Mouse (Mus musculus): ENCODE measurements around the gene Gatad2b. TPM values are rescaled to one million over a fixed set of nuclear protein-coding genes. Genes with fewer than 3 reads are reported as not detected.

Gene Gatad2b
- polyA plus RNA-seq, 1 experiment from 2014 or later, result 12.1 TPM

DNA sequence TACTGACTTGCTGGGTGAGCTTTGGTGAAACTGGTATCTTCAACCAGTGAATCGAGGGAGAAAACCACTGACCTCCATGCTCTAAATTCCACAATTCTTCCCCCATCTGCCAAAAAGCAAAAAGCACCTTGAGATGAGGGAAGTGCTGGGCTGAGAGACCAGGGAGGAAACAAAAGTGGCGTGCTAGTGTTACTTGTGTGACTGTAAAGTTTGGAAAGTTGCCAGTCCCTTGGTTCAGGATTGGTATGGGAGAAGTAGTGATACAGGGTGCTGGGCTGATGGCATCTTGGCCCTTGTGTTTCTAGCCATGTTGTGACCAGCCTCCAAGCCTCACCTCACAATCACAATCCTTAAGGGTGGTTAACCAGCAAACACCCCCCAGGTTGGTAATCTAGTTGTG lies 69.4 kb downstream of the Gatad2b start:
- H3K27me3 ChIP-seq (replicated peaks; ENCODE audit: control insufficient read depth, insufficient read depth, low read length), result no peaks in the 10 kb centered on the region
- WGBS, result 75% methylated on average over 2 of the region's 2 CpGs
- H3K4me1 ChIP-seq (ENCODE audit: control insufficient read depth, insufficient read depth, low read depth, low read length), result no peaks in the 10 kb centered on the region
- H3K9ac ChIP-seq (ENCODE audit: low read depth, low read length), result no peak overlapping the region
- H3K4me2 ChIP-seq (ENCODE audit: low read length), result no peak overlapping the region
- H3K36me3 ChIP-seq (ENCODE audit: control insufficient read depth, insufficient read depth, low read length), result peaks cover 14% of the 10 kb centered on the region
- H3K27ac ChIP-seq (ENCODE audit: low read depth, low read length), result no peak overlapping the region
- no peaks in the 10 kb centered on the region for H3K9me3 ChIP-seq (ENCODE audit: control insufficient read depth, low read length)
- ATAC-seq, result no peak
- H3K4me3 ChIP-seq (ENCODE audit: low read length), result no peak overlapping the region

DNA sequence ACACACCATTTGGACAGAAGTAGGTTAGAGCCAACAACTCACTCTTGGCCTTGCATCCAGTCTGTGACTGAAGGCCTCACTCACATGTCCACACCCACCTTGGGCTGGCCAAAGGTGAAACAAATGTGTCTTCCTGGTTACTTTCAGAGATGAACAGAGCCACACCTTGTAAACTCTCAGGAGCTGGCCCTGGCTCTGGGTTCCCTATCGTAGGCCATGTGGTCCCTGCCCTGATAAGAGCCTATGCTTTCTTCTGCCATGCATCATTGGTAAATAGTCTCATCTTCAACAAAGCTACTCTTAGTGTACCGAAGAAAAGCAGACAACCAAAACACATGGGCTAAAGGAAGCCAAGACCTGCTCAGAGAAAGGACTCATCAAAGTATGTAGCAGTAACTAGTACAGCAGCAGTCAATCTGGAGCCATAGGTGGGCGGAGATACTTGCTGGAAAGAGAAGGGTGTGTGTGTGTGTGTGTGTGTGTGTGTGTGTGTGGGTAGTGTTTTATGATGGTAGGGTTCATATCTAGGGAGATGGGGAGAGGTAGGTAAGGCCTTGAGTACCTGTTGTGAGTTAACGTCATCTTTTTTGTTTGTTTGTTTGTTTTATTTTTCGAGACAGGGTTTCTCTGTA lies 74.1 kb downstream of the Gatad2b start:
- Histone ChIP-seq H3K4me3 (ENCODE audit: low read length) (no peak overlapping the region), H3K4me1 (ENCODE audit: control insufficient read depth, insufficient read depth, low read depth, low read length) (no peaks in the 10 kb centered on the region), H3K4me2 (ENCODE audit: low read length) (no peak overlapping the region), H3K27me3 (replicated peaks; ENCODE audit: control insufficient read depth, insufficient read depth, low read length) (no peaks in the 10 kb centered on the region), H3K36me3 (ENCODE audit: control insufficient read depth, insufficient read depth, low read length) (peaks cover 2% of the 10 kb centered on the region; the same call in 1 of the 2 replicates), H3K9me3 (ENCODE audit: control insufficient read depth, low read length) (no peaks in the 10 kb centered on the region), H3K27ac (ENCODE audit: low read depth, low read length) (no peak overlapping the region), H3K9ac (ENCODE audit: low read depth, low read length) (no peak overlapping the region)
- ATAC-seq, result no peak
- 88% methylated on average over 5 of the region's 5 CpGs for WGBS

DNA sequence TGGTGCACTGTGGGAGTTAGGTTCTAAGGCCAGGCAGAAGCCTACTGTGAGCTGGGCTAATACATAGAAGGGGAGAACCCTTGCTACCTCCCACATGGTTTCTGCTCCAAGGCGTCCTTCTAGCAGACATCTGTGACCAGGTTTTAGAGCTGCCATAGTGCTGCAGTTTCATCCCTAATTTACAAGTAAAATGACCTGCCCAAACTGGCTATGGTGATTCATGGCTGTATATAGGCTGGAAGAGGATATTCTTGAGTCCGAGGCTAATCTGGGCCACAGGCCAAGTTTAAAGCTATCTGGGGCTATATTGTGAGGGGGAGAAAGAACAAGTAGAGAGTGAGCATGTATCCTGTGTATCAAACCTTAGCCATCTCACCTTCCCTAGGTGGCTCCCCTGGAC lies 76.1 kb downstream of the Gatad2b start:
- Histone ChIP-seq H3K4me3 (ENCODE audit: low read length) (no peak overlapping the region), H3K36me3 (ENCODE audit: control insufficient read depth, insufficient read depth, low read length) (no peaks in the 10 kb centered on the region), H3K9me3 (ENCODE audit: control insufficient read depth, low read length) (no peaks in the 10 kb centered on the region), H3K4me2 (ENCODE audit: low read length) (no peak overlapping the region), H3K9ac (ENCODE audit: low read depth, low read length) (no peak overlapping the region), H3K27me3 (replicated peaks; ENCODE audit: control insufficient read depth, insufficient read depth, low read length) (no peaks in the 10 kb centered on the region), H3K4me1 (ENCODE audit: control insufficient read depth, insufficient read depth, low read depth, low read length) (no peaks in the 10 kb centered on the region), H3K27ac (ENCODE audit: low read depth, low read length) (no peak overlapping the region)
- WGBS, result 26% methylated on average over 2 of the region's 2 CpGs
- no peak for ATAC-seq

GRCm38 (mm10) chr3:90371857-90372256 lies 78.9 kb downstream of the Gatad2b start:
- no peaks in the 10 kb centered on the region for H3K36me3 ChIP-seq (ENCODE audit: control insufficient read depth, insufficient read depth, low read length)
- H3K4me2 ChIP-seq (ENCODE audit: low read length), result no peak overlapping the region
- H3K4me1 ChIP-seq (ENCODE audit: control insufficient read depth, insufficient read depth, low read depth, low read length), result no peaks in the 10 kb centered on the region
- no peak overlapping the region for H3K27ac ChIP-seq (ENCODE audit: low read depth, low read length)
- no peak overlapping the region for H3K4me3 ChIP-seq (ENCODE audit: low read length)
- WGBS, result 76% methylated on average over 7 of the region's 7 CpGs
- H3K9me3 ChIP-seq (ENCODE audit: control insufficient read depth, low read length), result no peaks in the 10 kb centered on the region
- no peak overlapping the region for H3K9ac ChIP-seq (ENCODE audit: low read depth, low read length)
- no peak for ATAC-seq
- H3K27me3 ChIP-seq (replicated peaks; ENCODE audit: control insufficient read depth, insufficient read depth, low read length), result no peaks in the 10 kb centered on the region

DNA sequence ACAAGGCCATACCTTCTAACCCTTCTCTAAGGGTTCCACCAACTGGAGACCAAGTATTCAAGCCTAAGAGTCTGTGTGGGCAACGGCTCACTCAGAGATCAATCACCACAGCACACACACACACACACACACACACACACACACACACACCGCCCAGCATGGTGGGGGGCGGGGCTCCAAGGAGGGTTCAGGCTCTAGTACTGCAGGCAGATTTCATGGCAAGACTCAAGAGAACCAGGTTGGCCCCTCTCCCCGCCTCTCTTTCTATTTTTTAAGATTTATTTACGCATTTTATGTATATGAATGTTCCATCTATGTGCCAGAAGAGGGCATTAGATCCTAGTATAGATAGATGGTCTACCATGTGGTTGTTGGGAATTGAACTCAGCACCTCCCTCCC lies 79.8 kb downstream of the Gatad2b start:
- H3K4me3 ChIP-seq (ENCODE audit: low read length), result no peak overlapping the region
- H3K36me3 ChIP-seq (ENCODE audit: control insufficient read depth, insufficient read depth, low read length), result no peaks in the 10 kb centered on the region
- H3K4me2 ChIP-seq (ENCODE audit: low read length), result no peak overlapping the region
- H3K4me1 ChIP-seq (ENCODE audit: control insufficient read depth, insufficient read depth, low read depth, low read length), result no peaks in the 10 kb centered on the region
- no peak overlapping the region for H3K27ac ChIP-seq (ENCODE audit: low read depth, low read length)
- H3K9ac ChIP-seq (ENCODE audit: low read depth, low read length), result no peak overlapping the region
- WGBS, result 74% methylated on average over 5 of the region's 5 CpGs
- H3K27me3 ChIP-seq (replicated peaks; ENCODE audit: control insufficient read depth, insufficient read depth, low read length), result no peaks in the 10 kb centered on the region
- no peak for ATAC-seq
- no peaks in the 10 kb centered on the region for H3K9me3 ChIP-seq (ENCODE audit: control insufficient read depth, low read length)

DNA sequence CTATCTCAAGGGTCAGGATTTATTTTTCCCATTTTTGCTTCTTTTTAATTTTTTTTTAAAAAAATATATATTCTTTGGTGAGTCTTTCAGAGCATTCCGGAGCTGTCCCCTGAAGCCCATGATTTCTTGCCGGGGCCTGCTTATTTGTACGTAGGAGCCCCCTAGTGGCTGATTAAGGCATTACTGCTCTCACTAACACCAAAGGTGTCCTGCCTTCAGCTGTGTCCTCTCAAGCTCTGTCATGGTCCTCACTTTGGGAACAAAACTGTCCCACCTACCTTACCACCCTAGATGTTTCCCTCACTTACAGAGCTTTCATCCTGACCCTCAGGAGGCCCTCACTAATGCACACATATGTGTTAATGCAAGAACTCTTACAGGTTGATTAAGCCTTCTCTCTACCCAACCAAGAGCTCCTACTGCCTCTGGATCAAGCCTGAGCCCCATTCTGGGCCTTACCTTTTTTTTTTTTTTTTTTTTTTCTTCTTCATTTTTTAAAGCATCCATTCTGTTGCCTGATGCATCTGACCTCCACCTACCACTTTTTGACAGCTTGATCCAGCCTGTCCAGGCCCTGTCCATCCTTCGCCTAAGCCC lies 80.6 kb downstream of the Gatad2b start:
- H3K27me3 ChIP-seq (replicated peaks; ENCODE audit: control insufficient read depth, insufficient read depth, low read length), result no peaks in the 10 kb centered on the region
- no peaks in the 10 kb centered on the region for H3K9me3 ChIP-seq (ENCODE audit: control insufficient read depth, low read length)
- no peaks in the 10 kb centered on the region for H3K36me3 ChIP-seq (ENCODE audit: control insufficient read depth, insufficient read depth, low read length)
- peak; percentile 79 for ATAC-seq
- no peak overlapping the region for H3K27ac ChIP-seq (ENCODE audit: low read depth, low read length)
- no peak overlapping the region for H3K9ac ChIP-seq (ENCODE audit: low read depth, low read length)
- no peaks in the 10 kb centered on the region for H3K4me1 ChIP-seq (ENCODE audit: control insufficient read depth, insufficient read depth, low read depth, low read length)
- 26% methylated on average over 4 of the region's 4 CpGs for WGBS
- no peak overlapping the region for H3K4me2 ChIP-seq (ENCODE audit: low read length)
- H3K4me3 ChIP-seq (ENCODE audit: low read length), result no peak overlapping the region

- no peaks in the 10 kb centered on the region for H3K4me1 ChIP-seq (ENCODE audit: control insufficient read depth, insufficient read depth, low read depth, low read length)
- H3K27ac ChIP-seq (ENCODE audit: low read depth, low read length), result no peak overlapping the region
- no peaks in the 10 kb centered on the region for H3K36me3 ChIP-seq (ENCODE audit: control insufficient read depth, insufficient read depth, low read length)
- no peaks in the 10 kb centered on the region for H3K27me3 ChIP-seq (replicated peaks; ENCODE audit: control insufficient read depth, insufficient read depth, low read length)
- no peak overlapping the region for H3K4me2 ChIP-seq (ENCODE audit: low read length)
- ATAC-seq, result no peak
- WGBS, result 82% methylated on average over 4 of the region's 4 CpGs
- no peaks in the 10 kb centered on the region for H3K9me3 ChIP-seq (ENCODE audit: control insufficient read depth, low read length)
- H3K4me3 ChIP-seq (ENCODE audit: low read length), result no peak overlapping the region
- no peak overlapping the region for H3K9ac ChIP-seq (ENCODE audit: low read depth, low read length)
Observed at GRCm38 (mm10) chr3:90374368-90374767, 81.4 kb downstream of the Gatad2b start.

GRCm38 (mm10) chr3:90375562-90376246 lies 82.7 kb downstream of the Gatad2b start:
- H3K27ac ChIP-seq (ENCODE audit: low read depth, low read length), result no peak overlapping the region

DNA sequence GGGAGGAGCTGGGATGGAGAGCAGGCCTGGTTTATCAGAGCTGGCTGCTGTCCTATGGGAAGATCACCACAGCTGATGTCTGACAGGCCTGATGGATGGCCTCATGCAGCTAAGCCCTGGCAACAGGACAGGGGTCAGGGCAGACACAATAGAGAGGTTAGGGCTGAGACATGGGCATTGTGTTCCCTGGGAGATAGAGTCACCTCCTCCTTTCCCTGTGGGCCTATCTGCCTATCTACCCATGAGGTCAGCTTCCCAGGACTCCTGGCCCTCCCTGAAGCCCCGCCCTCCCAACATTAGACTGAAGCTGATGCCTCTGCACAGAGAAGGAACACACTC lies 83.2 kb downstream of the Gatad2b start:
- 80% methylated on average over 1 of the region's 1 CpGs for WGBS
- Histone ChIP-seq H3K27me3 (replicated peaks; ENCODE audit: control insufficient read depth, insufficient read depth, low read length) (no peaks in the 10 kb centered on the region), H3K27ac (ENCODE audit: low read depth, low read length) (no peak overlapping the region), H3K4me2 (ENCODE audit: low read length) (no peak overlapping the region), H3K36me3 (ENCODE audit: control insufficient read depth, insufficient read depth, low read length) (no peaks in the 10 kb centered on the region), H3K9me3 (ENCODE audit: control insufficient read depth, low read length) (no peaks in the 10 kb centered on the region), H3K4me1 (ENCODE audit: control insufficient read depth, insufficient read depth, low read depth, low read length) (no peaks in the 10 kb centered on the region), H3K9ac (ENCODE audit: low read depth, low read length) (no peak overlapping the region), H3K4me3 (ENCODE audit: low read length) (no peak overlapping the region)
- ATAC-seq, result 0 out of 2 replicates have a peak, but pooled peaks have one; percentile 7

More at GRCm38 (mm10) chr3:90375562-90376246, 82.7 kb downstream of the Gatad2b start:
- Histone ChIP-seq H3K27me3 (replicated peaks; ENCODE audit: control insufficient read depth, insufficient read depth, low read length) (no peaks in the 10 kb centered on the region), H3K4me2 (ENCODE audit: low read length) (no peak overlapping the region), H3K4me1 (ENCODE audit: control insufficient read depth, insufficient read depth, low read depth, low read length) (no peaks in the 10 kb centered on the region), H3K36me3 (ENCODE audit: control insufficient read depth, insufficient read depth, low read length) (no peaks in the 10 kb centered on the region), H3K9me3 (ENCODE audit: control insufficient read depth, low read length) (no peaks in the 10 kb centered on the region), H3K9ac (ENCODE audit: low read depth, low read length) (no peak overlapping the region), H3K4me3 (ENCODE audit: low read length) (no peak overlapping the region)
- 13% methylated on average over 3 of the region's 3 CpGs for WGBS
- 0 out of 2 replicates have a peak, but pooled peaks have one; percentile 8 for ATAC-seq

Data from hindbrain, embryonic 16.5 days (tissue).